Mouse (Mus musculus): ENCODE measurements at regions not wholly inside any gene's neighbourhood (a gene's known extent, or its start where the extent isn't known, plus 50 kb on each side); places are given as distances from the start of the nearest gene placed in this dataset.

DNA sequence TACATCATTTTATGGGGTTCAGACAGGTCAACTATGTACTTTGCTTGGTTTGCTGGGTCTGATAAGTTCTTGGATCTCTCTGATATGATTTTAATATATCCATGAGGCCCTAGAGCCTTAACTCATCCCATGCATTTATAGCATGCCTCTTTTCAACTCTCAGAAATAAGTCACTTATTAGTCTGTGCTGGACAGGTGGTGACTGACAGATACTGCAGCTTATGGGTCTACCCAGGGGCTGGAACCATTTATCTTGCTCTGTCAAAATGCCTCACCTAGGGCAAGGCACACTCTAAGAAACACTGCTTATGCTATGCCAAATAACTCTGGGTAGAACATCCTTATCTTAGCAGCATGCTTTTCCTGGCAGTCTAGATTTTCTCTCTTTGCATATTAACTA, 225.6 kb downstream of the Mbnl1 start:
- no peak for DNase-seq (ENCODE audit: low read depth)

DNA sequence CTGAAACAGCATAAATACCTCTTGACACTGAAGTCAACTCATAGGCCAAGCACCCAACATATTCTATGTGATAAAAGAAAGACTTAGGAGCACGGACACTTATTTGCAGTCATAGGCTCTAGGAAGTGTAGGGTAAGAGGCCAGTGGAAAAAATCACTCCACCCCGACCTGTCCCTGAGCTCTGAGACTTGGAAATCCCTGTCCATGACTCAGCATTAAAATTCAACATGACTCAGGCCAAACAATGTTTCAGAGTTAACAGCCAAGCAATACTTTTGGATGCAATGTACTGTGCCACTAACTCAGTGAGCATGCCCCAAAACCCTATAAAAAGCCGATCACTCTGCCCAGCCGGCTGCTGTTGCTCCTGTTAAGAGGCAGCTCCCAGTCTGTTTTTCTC, 234.5 kb downstream of the Mbnl1 start:
- DNase-seq (ENCODE audit: low read depth): no peak

GRCm38 (mm10) chr3:60712896-60713295, 240.3 kb downstream of the Mbnl1 start:
- no peak for DNase-seq (ENCODE audit: low read depth)

- DNase-seq (ENCODE audit: low read depth): no peak
Observed at GRCm38 (mm10) chr3:60720322-60720721, 247.7 kb downstream of the Mbnl1 start.

- no peak for DNase-seq (ENCODE audit: low read depth)
Observed at GRCm38 (mm10) chr3:60731331-60731730, 258.7 kb downstream of the Mbnl1 start.

- DNase-seq (ENCODE audit: low read depth): no peak
Observed at GRCm38 (mm10) chr3:60740543-60741294, 261.9 kb upstream of the P2ry1 start.

GRCm38 (mm10) chr3:60741379-60741778, 261.2 kb upstream of the P2ry1 start:
- DNase-seq (ENCODE audit: low read depth): no peak

- DNase-seq (ENCODE audit: low read depth): no peak
Observed at GRCm38 (mm10) chr3:60742232-60742631, 260.4 kb upstream of the P2ry1 start.

DNA sequence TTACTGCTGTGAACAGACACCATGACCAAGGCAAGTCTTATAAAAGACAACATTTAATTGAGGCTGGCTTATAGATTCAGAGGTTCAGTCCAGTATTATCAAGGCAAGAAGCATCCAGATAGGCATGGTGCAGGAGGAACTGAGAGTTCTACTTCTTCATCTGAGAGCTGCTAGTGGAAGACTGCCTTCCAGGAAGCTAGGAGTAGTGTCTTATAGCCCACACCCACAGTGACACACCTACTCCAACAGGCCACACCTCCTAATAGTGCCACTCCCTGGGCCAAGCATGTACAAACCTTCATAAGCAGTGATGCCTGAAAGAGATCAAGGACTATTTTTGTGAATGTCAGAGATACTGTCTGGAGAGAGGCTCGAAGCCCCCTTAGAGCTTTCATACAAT, 257.5 kb upstream of the P2ry1 start:
- no peak for DNase-seq (ENCODE audit: low read depth)

GRCm38 (mm10) chr3:60758568-60758967, 244.0 kb upstream of the P2ry1 start:
- no peak for DNase-seq (ENCODE audit: low read depth)

DNA sequence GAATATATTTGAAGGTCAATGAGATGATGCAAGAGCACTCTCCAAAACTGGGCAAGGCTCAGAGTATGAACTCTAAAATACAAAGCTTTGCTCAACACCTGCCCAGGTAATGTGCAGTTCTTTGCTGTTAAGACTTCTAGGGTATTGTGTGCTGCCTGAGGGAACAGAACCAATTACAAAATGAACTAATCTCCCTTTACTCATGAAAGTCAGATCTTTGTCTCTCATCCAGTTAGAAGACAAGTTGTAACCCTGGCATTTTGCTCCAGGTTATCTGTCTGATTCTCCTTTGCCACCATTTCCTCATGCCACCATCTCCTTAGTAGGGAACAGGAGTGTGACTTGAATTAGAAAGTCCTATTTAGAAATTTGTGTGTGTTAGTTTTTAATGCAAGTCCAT, 243.5 kb upstream of the P2ry1 start:
- DNase-seq (ENCODE audit: low read depth): no peak

DNA sequence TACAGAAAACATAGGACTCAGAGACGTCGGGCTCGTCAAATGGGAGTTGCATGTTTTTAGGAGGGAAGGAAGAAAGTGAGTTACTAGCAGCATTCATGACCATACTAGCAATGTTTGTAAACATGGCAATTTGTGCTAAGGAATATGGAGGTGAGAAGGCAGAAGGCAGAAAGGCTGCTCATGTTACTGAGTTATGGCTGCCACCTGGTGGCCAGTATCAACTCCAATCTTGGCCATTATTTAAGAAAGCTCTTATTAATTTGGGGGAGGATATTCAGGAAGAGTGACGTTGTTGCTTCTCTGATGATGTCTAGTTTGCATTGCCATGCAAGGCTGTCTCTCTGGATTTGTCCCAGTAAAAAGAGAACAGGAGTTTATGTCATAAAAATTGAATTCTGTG, 239.7 kb upstream of the P2ry1 start:
- DNase-seq (ENCODE audit: low read depth): peak; percentile 69

- DNase-seq (ENCODE audit: low read depth): no peak
Observed at GRCm38 (mm10) chr3:60765079-60765478, 237.5 kb upstream of the P2ry1 start.

DNA sequence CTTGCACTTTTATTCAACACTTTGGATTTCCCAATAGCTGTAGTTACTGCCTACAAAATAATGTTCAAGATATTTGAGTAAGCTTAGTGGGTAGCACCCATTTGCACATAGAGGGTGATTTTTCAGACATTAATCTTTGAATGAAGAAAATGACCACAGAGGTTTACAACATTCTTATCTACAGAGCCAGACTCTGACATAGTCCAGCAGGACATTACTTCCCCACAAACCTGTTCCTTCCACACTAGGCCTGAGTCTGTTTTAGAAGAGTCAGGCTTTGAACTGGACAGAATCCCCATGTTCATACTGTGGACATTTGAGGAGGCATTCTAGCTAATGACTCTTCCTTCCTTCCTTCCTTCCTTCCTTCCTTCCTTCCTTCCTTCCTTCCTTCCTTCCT, 233.6 kb upstream of the P2ry1 start:
- no peak for DNase-seq (ENCODE audit: low read depth)

- DNase-seq (ENCODE audit: low read depth): no peak
Observed at GRCm38 (mm10) chr3:60771866-60772265, 230.7 kb upstream of the P2ry1 start.

GRCm38 (mm10) chr3:60773383-60773782, 229.2 kb upstream of the P2ry1 start:
- no peak for DNase-seq (ENCODE audit: low read depth)

DNA sequence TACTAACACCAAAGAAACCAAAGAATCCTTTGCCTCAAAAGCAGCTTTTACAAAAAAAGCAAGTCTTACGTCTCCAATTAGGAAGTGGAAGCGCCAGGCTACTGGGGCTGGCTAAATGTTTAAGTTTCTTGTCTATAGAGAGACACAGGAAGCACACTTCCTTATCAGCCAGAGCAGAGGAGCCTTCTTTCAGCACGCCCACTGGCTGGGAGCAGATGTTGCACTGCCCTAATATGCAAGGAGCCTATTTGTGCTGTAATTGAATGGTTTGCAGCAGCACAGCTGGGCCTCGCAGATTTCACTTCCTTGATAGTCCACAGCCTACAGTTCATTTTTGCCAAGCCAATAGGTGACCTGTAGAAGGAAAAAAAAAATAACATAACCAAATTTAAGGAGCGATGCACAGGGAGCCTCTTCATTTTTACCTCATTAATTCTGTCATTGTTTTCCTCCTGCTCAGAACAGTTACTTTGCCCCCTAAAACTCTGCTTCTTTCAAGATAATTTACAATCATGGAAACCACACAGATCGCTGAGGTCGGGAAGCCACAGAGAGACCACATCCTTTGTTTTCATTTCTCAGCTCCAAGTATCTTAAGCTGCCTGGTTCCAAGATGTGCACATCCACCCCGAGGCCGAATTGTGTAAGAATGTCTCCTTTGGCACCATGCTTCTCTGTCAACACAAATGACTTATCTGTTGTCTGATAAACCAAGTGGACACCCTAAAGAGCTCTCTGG, 217.3 kb upstream of the P2ry1 start:
- peak; percentile 75 for DNase-seq (ENCODE audit: low read depth)

GRCm38 (mm10) chr3:60787989-60788388, 214.6 kb upstream of the P2ry1 start:
- DNase-seq (ENCODE audit: low read depth): no peak

- no peak for DNase-seq (ENCODE audit: low read depth)
Observed at GRCm38 (mm10) chr3:60789441-60789840, 213.2 kb upstream of the P2ry1 start.

- no peak for DNase-seq (ENCODE audit: low read depth)
Observed at GRCm38 (mm10) chr3:60792166-60792565, 210.4 kb upstream of the P2ry1 start.

DNA sequence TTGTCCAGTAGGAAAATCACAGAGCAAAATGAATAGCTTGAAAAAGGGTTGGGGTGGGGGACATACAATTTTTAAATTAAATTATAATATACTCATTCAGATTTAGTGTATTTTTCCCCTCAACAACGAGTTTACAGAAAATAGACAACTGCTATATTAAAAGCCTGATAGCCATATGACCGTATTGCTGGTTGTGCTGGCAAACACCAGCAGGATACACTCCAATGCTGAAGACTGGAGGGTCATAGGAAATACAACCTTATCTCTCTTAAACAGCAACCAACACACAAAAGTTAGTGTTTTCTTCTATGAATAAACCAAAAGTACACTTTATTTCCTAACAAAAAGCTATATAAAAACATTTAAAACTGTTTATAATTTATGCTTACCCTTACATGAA, 206.4 kb upstream of the P2ry1 start:
- no peak for DNase-seq (ENCODE audit: low read depth)

DNA sequence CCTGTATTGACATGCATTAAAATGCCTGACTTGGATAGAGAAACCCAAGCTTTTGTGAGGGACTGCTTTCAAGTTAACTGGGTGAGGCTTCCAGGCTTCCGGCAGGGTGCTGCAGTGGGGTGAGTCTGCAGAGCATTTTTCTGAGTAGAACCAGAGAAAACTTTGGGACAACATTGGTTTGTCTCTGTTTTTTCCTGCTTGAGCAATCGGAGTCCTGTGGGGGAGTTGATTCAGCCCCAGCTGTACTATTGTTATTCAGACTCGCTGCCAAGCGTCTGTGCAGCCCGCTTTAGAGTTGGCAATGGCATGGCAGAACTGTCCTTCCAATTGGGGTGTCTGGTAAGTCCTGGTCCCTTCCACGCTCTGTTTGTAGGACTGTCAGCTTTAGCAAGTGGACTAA, 204.8 kb upstream of the P2ry1 start:
- no peak for DNase-seq (ENCODE audit: low read depth)

- DNase-seq (ENCODE audit: low read depth): no peak
Observed at GRCm38 (mm10) chr3:60798461-60798860, 204.1 kb upstream of the P2ry1 start.

DNA sequence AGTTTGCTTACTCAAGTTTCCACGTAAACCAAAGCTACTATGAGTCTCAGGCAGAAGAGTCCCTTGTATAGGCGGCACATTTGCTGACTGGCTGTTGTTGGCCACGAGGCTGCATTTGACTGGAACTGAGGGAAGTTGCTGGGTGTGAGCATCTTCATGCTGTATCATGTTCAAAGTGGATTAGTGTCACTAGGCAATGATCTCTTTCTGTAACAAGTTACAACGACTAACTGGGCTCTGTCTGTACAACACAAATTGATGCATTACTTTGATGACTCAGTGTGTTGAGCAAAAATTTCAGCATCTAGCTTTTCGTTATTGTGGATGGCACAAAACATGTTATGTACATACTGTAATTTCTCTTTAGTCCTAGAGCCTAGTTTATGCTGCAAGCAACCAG, 203.7 kb upstream of the P2ry1 start:
- no peak for DNase-seq (ENCODE audit: low read depth)
